12 mouse cellular contexts compared by ENCODE assay signal in the genomic region with DNA sequence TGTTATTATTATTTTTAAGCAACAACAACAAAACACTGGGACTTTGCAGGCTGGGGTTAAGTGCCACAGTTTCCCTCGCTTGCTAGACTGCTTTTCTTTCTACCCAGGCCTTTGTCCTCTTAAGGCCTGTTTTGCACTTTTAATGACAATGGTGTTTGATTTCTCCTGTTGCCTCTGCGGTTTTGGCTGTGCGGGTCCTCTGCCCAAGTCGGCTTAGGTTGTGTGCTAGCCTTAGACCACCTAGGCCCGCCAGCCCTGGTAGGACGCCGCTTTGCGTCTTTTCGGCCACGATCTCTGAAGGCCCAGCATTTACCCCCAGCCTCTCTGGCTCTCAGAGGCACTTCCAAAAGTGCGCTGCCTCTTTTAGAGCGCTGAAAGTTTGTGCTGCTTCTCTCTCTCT. TPM values are rescaled to one million over a fixed set of nuclear protein-coding genes. Genes with fewer than 3 reads are reported as not detected.
DNase-seq lines count a peak whose midpoint lies in the region; ATAC-seq and TF ChIP-seq lines count a peak whose summit lies in the region.
"Had no signal": no experiment of that assay in that cellular context is flagged by ENCODE, and none has a peak within 500 bp of the region (broad histone marks: within the 10 kb centered on the region; RNA-seq: fewer than 3 reads in every experiment).

No protein-coding gene starts in this region.

- no peak for ATAC-seq in forebrain, postnatal 0 days
- ATAC-seq: CD4-positive, CD25-positive, alpha-beta regulatory T cell, adult 4 months; hindbrain, postnatal 0 days had no signal

- peak; percentile 43 for DNase-seq in kidney, adult 18-20 months
- DNase-seq in kidney, postnatal 4 days: no peak
- peak; percentile 44 for DNase-seq in NIH3T3 (ENCODE audit: low read depth)
- peak; percentile 45 for DNase-seq in embryo, embryonic 11 days
- DNase-seq in forebrain, postnatal 0 days: peak; percentile 39
- no peak for DNase-seq in gastrocnemius, postnatal 10 days
- no peak for DNase-seq in right cerebral cortex, postnatal 4 days
- DNase-seq in cerebellum, adult 11-12 months: no peak
- DNase-seq: layer of hippocampus, adult 9-11 months; lung, postnatal 14 days had no signal

- no peaks in the 10 kb centered on the region for H3K36me3 ChIP-seq in forebrain, postnatal 0 days (ENCODE audit: insufficient read depth)

- H3K27ac ChIP-seq in forebrain, postnatal 0 days (ENCODE audit: low read depth, low read length): peak overlapping the region; percentile 84
- H3K27ac ChIP-seq: hindbrain, postnatal 0 days had no signal

- H3K4me1 ChIP-seq in forebrain, postnatal 0 days (ENCODE audit: insufficient read depth): peaks cover 3% of the 10 kb centered on the region; the same call in 1 of the 2 replicates

- peak overlapping the region; percentile 32 for H3K4me3 ChIP-seq in forebrain, postnatal 0 days (ENCODE audit: low read depth, low read length)

- WGBS in forebrain, postnatal 0 days: 6% methylated on average over 12 of the region's 12 CpGs

- H3K9ac ChIP-seq in forebrain, postnatal 0 days: peak overlapping the region; percentile 59

- peaks cover 49% of the 10 kb centered on the region for H3K27me3 ChIP-seq in forebrain, postnatal 0 days (ENCODE audit: insufficient read depth, low read length)

- TF ChIP-seq CTCF in forebrain, postnatal 0 days (IDR thresholded peaks at IDR 0.05; ENCODE audit: low read depth): no peak

- peak overlapping the region; percentile 55 for H3K4me2 ChIP-seq in forebrain, postnatal 0 days (ENCODE audit: low read depth)

- H3K9me3 ChIP-seq in forebrain, postnatal 0 days (ENCODE audit: low read length): no peaks in the 10 kb centered on the region

RNA-seq across cellular contexts. Expression of a gene that starts 2.9 kb away (rescaled TPM):
- 57.1 and 106 TPM in 2 replicates for total RNA-seq in forebrain, postnatal 0 days (2014; rRNA removed)
- 21.7 and 43.1 TPM in 2 replicates for polyA plus RNA-seq in forebrain, postnatal 0 days (2015; fragmentation: Nextera tagmentation; extraction: Ambion mirVana)
- total RNA-seq in gastrocnemius, postnatal 10 days (2021): 1 to 10 TPM in 1 of 2 experiments, under 1 TPM in 1; 0.63 to 9.2 TPM
- polyA plus RNA-seq: CD4-positive, CD25-positive, alpha-beta regulatory T cell, adult 4 months had no signal

Comparison
In these comparisons a context has a peak if more than half of its experiments do, and no peak if none do; other contexts are left out.
1. DNase-seq: peak in kidney, adult 18-20 months (single experiment), NIH3T3 (single experiment), embryo, embryonic 11 days (single experiment) and forebrain, postnatal 0 days (single experiment); none in kidney, postnatal 4 days (0 of 2), gastrocnemius, postnatal 10 days (single experiment), right cerebral cortex, postnatal 4 days (single experiment) and cerebellum, adult 11-12 months (single experiment).